26 mouse cellular contexts compared by ENCODE assay signal in the genomic region with DNA sequence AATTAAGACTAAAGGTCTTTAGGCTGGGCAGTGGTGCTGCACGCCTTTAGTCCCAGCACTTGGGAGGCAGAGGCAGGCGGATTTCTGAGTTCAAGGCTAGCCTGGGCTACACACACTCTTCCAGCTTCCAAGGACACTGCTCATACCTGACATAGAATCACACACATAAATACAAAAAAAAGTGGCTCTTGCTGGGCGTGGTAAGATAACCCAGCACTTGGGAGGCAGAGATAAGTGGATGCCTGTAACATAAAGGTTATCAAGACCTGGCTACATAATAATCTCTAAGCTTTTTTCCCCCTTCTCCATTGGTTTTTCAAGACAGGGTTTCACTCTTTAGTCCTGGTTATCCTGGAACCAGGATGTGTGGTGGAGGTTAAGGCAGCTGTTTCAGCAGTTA. TPM values are rescaled to one million over a fixed set of nuclear protein-coding genes. Genes with fewer than 3 reads are reported as not detected.
DNase-seq lines count a peak whose midpoint lies in the region; ATAC-seq and TF ChIP-seq lines count a peak whose summit lies in the region.
"Had no signal": no experiment of that assay in that cellular context is flagged by ENCODE, and none has a peak within 500 bp of the region (broad histone marks: within the 10 kb centered on the region; RNA-seq: fewer than 3 reads in every experiment).

No protein-coding gene starts in this region.

- TF ChIP-seq CTCF in liver, postnatal 0 days (IDR thresholded peaks at IDR 0.05; ENCODE audit: low read depth): no peak
- TF ChIP-seq CTCF in liver, embryonic 14.5 days (IDR thresholded peaks at IDR 0.05; ENCODE audit: low read depth): no peak

- 55% methylated on average over 3 of the region's 3 CpGs for WGBS in liver, embryonic 12.5 days (ENCODE audit: insufficient replicate concordance)
- 66% methylated on average over 3 of the region's 3 CpGs for WGBS in liver, postnatal 0 days (ENCODE audit: insufficient replicate concordance)
- 47% methylated on average over 3 of the region's 3 CpGs for WGBS in liver, embryonic 14.5 days (ENCODE audit: insufficient replicate concordance)
- WGBS in liver, embryonic 11.5 days: 65% methylated on average over 3 of the region's 3 CpGs

- H3K9me3 ChIP-seq in liver, embryonic 12.5 days (replicated peaks): no peaks in the 10 kb centered on the region
- H3K9me3 ChIP-seq in liver, postnatal 0 days (ENCODE audit: low read length): no peaks in the 10 kb centered on the region
- no peaks in the 10 kb centered on the region for H3K9me3 ChIP-seq in liver, embryonic 14.5 days (ENCODE audit: control insufficient read depth, low read length)
- no peaks in the 10 kb centered on the region for H3K9me3 ChIP-seq in liver, embryonic 11.5 days (ENCODE audit: control insufficient read depth, low read length)
- H3K9me3 ChIP-seq: embryonic facial prominence, embryonic 10.5 days; embryonic facial prominence, embryonic 12.5 days; forebrain, embryonic 10.5 days; forebrain, embryonic 13.5 days; forebrain, embryonic 15.5 days; G1E had no signal

- H3K4me2 ChIP-seq in liver, embryonic 12.5 days: no peak overlapping the region
- H3K4me2 ChIP-seq in liver, postnatal 0 days (ENCODE audit: low read depth, low read length): no peak overlapping the region
- H3K4me2 ChIP-seq in liver, embryonic 14.5 days (ENCODE audit: low read depth): no peak overlapping the region
- no peak overlapping the region for H3K4me2 ChIP-seq in liver, embryonic 11.5 days
- H3K4me2 ChIP-seq: embryonic facial prominence, embryonic 12.5 days; forebrain, embryonic 13.5 days; forebrain, embryonic 15.5 days had no signal

- H3K27me3 ChIP-seq in liver, embryonic 12.5 days (replicated peaks): no peaks in the 10 kb centered on the region
- no peaks in the 10 kb centered on the region for H3K27me3 ChIP-seq in liver, postnatal 0 days (ENCODE audit: insufficient read depth, low read length)
- no peaks in the 10 kb centered on the region for H3K27me3 ChIP-seq in liver, embryonic 14.5 days (ENCODE audit: control insufficient read depth, insufficient read depth, low read length)
- H3K27me3 ChIP-seq in liver, embryonic 11.5 days (replicated peaks; ENCODE audit: control insufficient read depth, insufficient read depth, low read length): no peaks in the 10 kb centered on the region
- H3K27me3 ChIP-seq: CH12.LX; embryonic facial prominence, embryonic 12.5 days; forebrain, embryonic 13.5 days; forebrain, embryonic 15.5 days had no signal

- H3K4me1 ChIP-seq in liver, embryonic 12.5 days: peaks cover 9% of the 10 kb centered on the region
- H3K4me1 ChIP-seq in liver, postnatal 0 days (ENCODE audit: insufficient read depth): no peaks in the 10 kb centered on the region
- peaks cover 4% of the 10 kb centered on the region in 2 experiments; a peak in 3 of 4 replicates for H3K4me1 ChIP-seq in liver, embryonic 14.5 days (replicated peaks; ENCODE audit: control insufficient read depth in 2 of 2, insufficient read depth in 2 of 2, low read length in 1 of 2)
- no peaks in the 10 kb centered on the region for H3K4me1 ChIP-seq in liver, embryonic 11.5 days (replicated peaks; ENCODE audit: control insufficient read depth, insufficient read depth, low read length)
- H3K4me1 ChIP-seq: embryonic facial prominence, embryonic 10.5 days; embryonic facial prominence, embryonic 12.5 days; forebrain, embryonic 10.5 days; forebrain, embryonic 13.5 days; forebrain, embryonic 15.5 days had no signal

- peak; percentile 54 for ATAC-seq in liver, embryonic 12.5 days
- no peak for ATAC-seq in liver, postnatal 0 days
- no peak for ATAC-seq in liver, embryonic 14.5 days (ENCODE audit: insufficient read depth)
- no peak for ATAC-seq in liver, embryonic 11.5 days (replicated peaks; ENCODE audit: low FRiP score)
- 0 out of 2 replicates have a peak, but pooled peaks have one; percentile 25 for ATAC-seq in erythroid progenitor cell, adult 5-6 weeks (replicated peaks; ENCODE audit: low FRiP score, poor library complexity, severe bottlenecking)
- peak; percentile 50; the same call in 1 of the 2 replicates for ATAC-seq in megakaryocyte-erythroid progenitor cell, adult 5-6 weeks (replicated peaks; ENCODE audit: low FRiP score, low TSS enrichment, poor library complexity, severe bottlenecking)
- ATAC-seq: CD4-positive, CD25-positive, alpha-beta regulatory T cell, adult 4 months; forebrain, embryonic 13.5 days; forebrain, embryonic 15.5 days; forebrain, postnatal 0 days had no signal

- DNase-seq in liver, postnatal 0 days: no peak
- DNase-seq in liver, embryonic 14.5 days (ENCODE audit: low read depth in 3 of 3, low spot score in 3 of 3): no peak
- DNase-seq in liver, embryonic 11.5 days (ENCODE audit: low spot score): no peak
- DNase-seq in kidney, adult 18-20 months: no peak
- no peak for DNase-seq in frontal cortex, postnatal 14 days (ENCODE audit: low spot score in 2 of 2)
- DNase-seq: adrenal gland, adult 2 months; adrenal gland, postnatal 10 days; adrenal gland, postnatal 25 days; B cell, adult 2 months; cerebellum, adult 11-12 months; cerebellum, adult 2 months; cerebellum, adult 9-10 months; cerebellum, postnatal 10 days; cerebellum, postnatal 25 days; forebrain, postnatal 0 days had no signal

- TF ChIP-seq EP300 in liver, postnatal 0 days (IDR thresholded peaks at IDR 0.05; ENCODE audit: low read depth): no peak
- 0 out of 2 replicates have a peak, but pooled peaks have one; percentile 25 for TF ChIP-seq EP300 in liver, embryonic 14.5 days (IDR thresholded peaks at IDR 0.05; ENCODE audit: low read depth)

- H3K4me3 ChIP-seq in liver, embryonic 12.5 days: no peak overlapping the region
- H3K4me3 ChIP-seq in liver, postnatal 0 days (ENCODE audit: low read depth, low read length): no peak overlapping the region
- H3K4me3 ChIP-seq in liver, embryonic 14.5 days (ENCODE audit: insufficient read depth in 1 of 2, low read depth in 2 of 2, low read length in 2 of 2): no peak overlapping the region
- no peak overlapping the region for H3K4me3 ChIP-seq in liver, embryonic 11.5 days (ENCODE audit: low read depth, low read length)
- H3K4me3 ChIP-seq: embryonic facial prominence, embryonic 10.5 days; embryonic facial prominence, embryonic 12.5 days; forebrain, embryonic 10.5 days; forebrain, embryonic 13.5 days; forebrain, embryonic 15.5 days had no signal

- no peak overlapping the region for H3K9ac ChIP-seq in liver, embryonic 12.5 days
- no peak overlapping the region for H3K9ac ChIP-seq in liver, postnatal 0 days (replicated peaks)
- no peak overlapping the region for H3K9ac ChIP-seq in liver, embryonic 14.5 days (replicated peaks)
- no peak overlapping the region for H3K9ac ChIP-seq in liver, embryonic 11.5 days (ENCODE audit: low read depth, low read length)
- H3K9ac ChIP-seq: embryonic facial prominence, embryonic 12.5 days; forebrain, embryonic 13.5 days; forebrain, embryonic 15.5 days; forebrain, postnatal 0 days had no signal

- no peak overlapping the region for H3K27ac ChIP-seq in liver, embryonic 12.5 days
- H3K27ac ChIP-seq in liver, postnatal 0 days (ENCODE audit: low read depth): no peak overlapping the region
- no peak overlapping the region for H3K27ac ChIP-seq in liver, embryonic 14.5 days
- no peak overlapping the region for H3K27ac ChIP-seq in liver, embryonic 11.5 days (ENCODE audit: low read depth, low read length)
- H3K27ac ChIP-seq: embryonic facial prominence, embryonic 10.5 days; embryonic facial prominence, embryonic 12.5 days; forebrain, embryonic 10.5 days; forebrain, embryonic 13.5 days; forebrain, embryonic 15.5 days had no signal

- H3K36me3 ChIP-seq in liver, embryonic 12.5 days: no peaks in the 10 kb centered on the region
- no peaks in the 10 kb centered on the region for H3K36me3 ChIP-seq in liver, postnatal 0 days (replicated peaks; ENCODE audit: insufficient read depth, low read length)
- H3K36me3 ChIP-seq in liver, embryonic 14.5 days (replicated peaks; ENCODE audit: control insufficient read depth, insufficient read depth, low read depth): no peaks in the 10 kb centered on the region
- no peaks in the 10 kb centered on the region for H3K36me3 ChIP-seq in liver, embryonic 11.5 days (ENCODE audit: control insufficient read depth, insufficient read depth, low read length)
- H3K36me3 ChIP-seq: embryonic facial prominence, embryonic 10.5 days; embryonic facial prominence, embryonic 12.5 days; forebrain, embryonic 10.5 days; forebrain, embryonic 15.5 days had no signal

RNA-seq across cellular contexts. Expression of gene Ftsj1, which starts 18.6 kb away (rescaled TPM):
- 42.2 and 42.6 TPM in 2 replicates for polyA plus RNA-seq in liver, embryonic 12.5 days (2016; fragmentation: Nextera tagmentation; extraction: Ambion mirVana)
- polyA plus RNA-seq in liver, postnatal 0 days (2015; fragmentation: Nextera tagmentation; extraction: Ambion mirVana): 16.4 and 17.7 TPM in 2 replicates
- 23.9 and 27.1 TPM in 2 replicates for polyA plus RNA-seq in liver, embryonic 14.5 days (2012; rRNA removed)
- polyA plus RNA-seq in liver, embryonic 14.5 days (2014; fragmentation: Nextera tagmentation; extraction: Ambion mirVana): 35.2 and 37.5 TPM in 2 replicates
- polyA plus RNA-seq in liver, embryonic 11.5 days (2014; fragmentation: Nextera tagmentation; extraction: Ambion mirVana): 59.6 and 62.7 TPM in 2 replicates
- total RNA-seq in erythroid progenitor cell, adult 5-6 weeks (2015; ENCODE audit: low replicate concordance): 26.8 and 42.9 TPM in 2 replicates
- total RNA-seq in erythroid progenitor cell, adult 5-6 weeks (2017; ENCODE audit: low replicate concordance): 23.7 and 25.0 TPM in 2 replicates
- 51.2 and 86.0 TPM in 2 replicates for total RNA-seq in megakaryocyte-erythroid progenitor cell, adult 5-6 weeks (2014; fragmentation: Nextera tagmentation)
- 31.5 and 49.2 TPM in 2 replicates for total RNA-seq in megakaryocyte-erythroid progenitor cell, adult 5-6 weeks (2017)

RNA-seq across cellular contexts. Expression of gene Porcn, which starts 27.3 kb away (rescaled TPM):
- polyA plus RNA-seq in liver, embryonic 12.5 days (2016; fragmentation: Nextera tagmentation; extraction: Ambion mirVana): 1.2 and 1.4 TPM in 2 replicates
- 1.5 and 1.9 TPM in 2 replicates for polyA plus RNA-seq in liver, postnatal 0 days (2015; fragmentation: Nextera tagmentation; extraction: Ambion mirVana)
- polyA plus RNA-seq in liver, embryonic 14.5 days (2012; rRNA removed): 1.2 and 1.3 TPM in 2 replicates
- polyA plus RNA-seq in liver, embryonic 14.5 days (2014; fragmentation: Nextera tagmentation; extraction: Ambion mirVana): 0.53 and 0.86 TPM in 2 replicates
- polyA plus RNA-seq in liver, embryonic 11.5 days (2014; fragmentation: Nextera tagmentation; extraction: Ambion mirVana): 2.4 and 2.8 TPM in 2 replicates
- not detected in 2 replicates for total RNA-seq in erythroid progenitor cell, adult 5-6 weeks (2015; ENCODE audit: low replicate concordance)
- not detected in 2 replicates for total RNA-seq in erythroid progenitor cell, adult 5-6 weeks (2017; ENCODE audit: low replicate concordance)
- 2.3 TPM in 1 of 2 replicates, not detected in the other for total RNA-seq in megakaryocyte-erythroid progenitor cell, adult 5-6 weeks (2014; fragmentation: Nextera tagmentation)
- total RNA-seq in megakaryocyte-erythroid progenitor cell, adult 5-6 weeks (2017): 1.5 TPM in 1 of 2 replicates, not detected in the other

RNA-seq across cellular contexts. Expression of gene Slc38a5, which starts 37.3 kb away (rescaled TPM):
- polyA plus RNA-seq in liver, embryonic 12.5 days (2016; fragmentation: Nextera tagmentation; extraction: Ambion mirVana): 75.0 and 77.7 TPM in 2 replicates
- polyA plus RNA-seq in liver, postnatal 0 days (2015; fragmentation: Nextera tagmentation; extraction: Ambion mirVana): 32.0 and 35.9 TPM in 2 replicates
- 45.7 and 54.8 TPM in 2 replicates for polyA plus RNA-seq in liver, embryonic 14.5 days (2012; rRNA removed)
- 73.4 and 84.8 TPM in 2 replicates for polyA plus RNA-seq in liver, embryonic 14.5 days (2014; fragmentation: Nextera tagmentation; extraction: Ambion mirVana)
- polyA plus RNA-seq in liver, embryonic 11.5 days (2014; fragmentation: Nextera tagmentation; extraction: Ambion mirVana): 77.7 and 84.1 TPM in 2 replicates
- total RNA-seq in erythroid progenitor cell, adult 5-6 weeks (2015; ENCODE audit: low replicate concordance): 291 and 297 TPM in 2 replicates
- total RNA-seq in erythroid progenitor cell, adult 5-6 weeks (2017; ENCODE audit: low replicate concordance): 150 and 166 TPM in 2 replicates
- 97.9 and 114 TPM in 2 replicates for total RNA-seq in megakaryocyte-erythroid progenitor cell, adult 5-6 weeks (2014; fragmentation: Nextera tagmentation)
- total RNA-seq in megakaryocyte-erythroid progenitor cell, adult 5-6 weeks (2017): 50.5 and 88.6 TPM in 2 replicates
- total RNA-seq: adrenal gland, postnatal 25 days; CH12.LX had no signal
- polyA plus RNA-seq: CD4-positive, CD25-positive, alpha-beta regulatory T cell, adult 4 months had no signal

RNA-seq across cellular contexts. Expression of gene Ebp, which starts 40.3 kb away (rescaled TPM):
- polyA plus RNA-seq in liver, embryonic 12.5 days (2016; fragmentation: Nextera tagmentation; extraction: Ambion mirVana): 58.3 and 59.8 TPM in 2 replicates
- polyA plus RNA-seq in liver, postnatal 0 days (2015; fragmentation: Nextera tagmentation; extraction: Ambion mirVana): 74.7 and 84.5 TPM in 2 replicates
- polyA plus RNA-seq in liver, embryonic 14.5 days (2012; rRNA removed): 29.3 and 39.5 TPM in 2 replicates
- 64.0 and 69.6 TPM in 2 replicates for polyA plus RNA-seq in liver, embryonic 14.5 days (2014; fragmentation: Nextera tagmentation; extraction: Ambion mirVana)
- 54.7 and 55.6 TPM in 2 replicates for polyA plus RNA-seq in liver, embryonic 11.5 days (2014; fragmentation: Nextera tagmentation; extraction: Ambion mirVana)
- total RNA-seq in erythroid progenitor cell, adult 5-6 weeks (2015; ENCODE audit: low replicate concordance): 20.5 and 37.3 TPM in 2 replicates
- total RNA-seq in erythroid progenitor cell, adult 5-6 weeks (2017; ENCODE audit: low replicate concordance): 14.2 and 26.6 TPM in 2 replicates
- total RNA-seq in megakaryocyte-erythroid progenitor cell, adult 5-6 weeks (2014; fragmentation: Nextera tagmentation): 31.3 and 44.2 TPM in 2 replicates
- total RNA-seq in megakaryocyte-erythroid progenitor cell, adult 5-6 weeks (2017): 46.6 and 58.9 TPM in 2 replicates

RNA-seq across cellular contexts. Expression of gene Tbc1d25, which starts 57.6 kb away (rescaled TPM):
- polyA plus RNA-seq in liver, embryonic 12.5 days (2016; fragmentation: Nextera tagmentation; extraction: Ambion mirVana): 6.7 and 7.0 TPM in 2 replicates
- 2.1 and 2.2 TPM in 2 replicates for polyA plus RNA-seq in liver, postnatal 0 days (2015; fragmentation: Nextera tagmentation; extraction: Ambion mirVana)
- 5.4 TPM in 2 replicates for polyA plus RNA-seq in liver, embryonic 14.5 days (2012; rRNA removed)
- 4.2 and 4.9 TPM in 2 replicates for polyA plus RNA-seq in liver, embryonic 14.5 days (2014; fragmentation: Nextera tagmentation; extraction: Ambion mirVana)
- polyA plus RNA-seq in liver, embryonic 11.5 days (2014; fragmentation: Nextera tagmentation; extraction: Ambion mirVana): 10.5 and 11.1 TPM in 2 replicates
- 4.6 and 13.3 TPM in 2 replicates for total RNA-seq in erythroid progenitor cell, adult 5-6 weeks (2015; ENCODE audit: low replicate concordance)
- total RNA-seq in erythroid progenitor cell, adult 5-6 weeks (2017; ENCODE audit: low replicate concordance): 1.5 and 4.7 TPM in 2 replicates
- 8.4 and 13.1 TPM in 2 replicates for total RNA-seq in megakaryocyte-erythroid progenitor cell, adult 5-6 weeks (2014; fragmentation: Nextera tagmentation)
- total RNA-seq in megakaryocyte-erythroid progenitor cell, adult 5-6 weeks (2017): 4.8 and 6.9 TPM in 2 replicates

Comparison
In these comparisons a context has a peak if more than half of its experiments do, and no peak if none do; other contexts are left out.
1. ATAC-seq: peak in liver, embryonic 12.5 days (single experiment), erythroid progenitor cell, adult 5-6 weeks (single experiment) and megakaryocyte-erythroid progenitor cell, adult 5-6 weeks (single experiment); none in liver, postnatal 0 days (single experiment), liver, embryonic 14.5 days (single experiment) and liver, embryonic 11.5 days (single experiment).